ENCODE assay signal across 7 mouse cellular contexts in the genomic region with DNA sequence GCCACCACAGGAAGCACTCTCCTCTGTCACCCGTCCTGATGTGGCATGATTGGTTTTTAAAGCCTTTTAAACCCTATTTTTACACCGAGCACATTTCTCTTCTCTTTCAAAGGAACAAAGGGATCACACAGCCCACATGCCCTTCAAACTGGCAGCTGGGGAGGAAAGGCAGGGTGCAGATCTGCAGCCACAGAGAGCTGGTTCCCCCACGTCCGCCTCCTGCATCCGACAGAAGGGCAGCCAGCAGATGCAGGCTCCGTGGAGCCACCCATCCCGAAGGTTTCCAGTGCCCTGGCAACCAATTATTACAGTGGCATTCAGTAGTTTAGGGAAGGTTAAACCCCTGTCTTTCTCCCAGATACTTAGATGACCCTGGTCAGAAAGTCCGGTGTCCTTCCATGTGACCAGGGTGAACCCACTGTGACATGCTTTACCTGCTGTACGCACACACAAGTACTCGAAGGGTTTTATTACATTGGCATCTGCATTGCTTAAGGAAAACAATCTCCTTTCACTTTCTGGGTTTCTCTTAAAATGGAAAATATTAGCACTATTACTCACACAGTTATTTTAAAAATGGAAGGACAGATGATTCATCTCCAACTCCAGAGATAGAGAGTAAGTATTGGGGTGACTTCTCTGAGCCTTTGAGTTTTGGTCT.
DNase-seq lines count a peak whose midpoint lies in the region; ATAC-seq and TF ChIP-seq lines count a peak whose summit lies in the region.

No protein-coding gene starts in this region.

- H3K9me3 ChIP-seq in lung, embryonic 14.5 days (ENCODE audit: low read depth, low read length): no peaks in the 10 kb centered on the region
- no peaks in the 10 kb centered on the region for H3K9me3 ChIP-seq in lung, postnatal 0 days (ENCODE audit: low read length)
- H3K9me3 ChIP-seq in forebrain, postnatal 0 days (ENCODE audit: low read length): no peaks in the 10 kb centered on the region
- no peaks in the 10 kb centered on the region for H3K9me3 ChIP-seq in stomach, postnatal 0 days (ENCODE audit: control insufficient read depth, low read length)

- peak overlapping the region; percentile 31; the same call in 1 of the 2 replicates for H3K4me2 ChIP-seq in lung, embryonic 14.5 days
- H3K4me2 ChIP-seq in lung, postnatal 0 days (replicated peaks; ENCODE audit: low read depth, low read length): no peak overlapping the region
- no peak overlapping the region for H3K4me2 ChIP-seq in forebrain, postnatal 0 days (ENCODE audit: low read depth)
- H3K4me2 ChIP-seq in stomach, postnatal 0 days (replicated peaks; ENCODE audit: low read depth): no peak overlapping the region

- TF ChIP-seq EP300 in lung, postnatal 0 days (IDR thresholded peaks at IDR 0.05): no peak
- no peak for TF ChIP-seq EP300 in stomach, postnatal 0 days (optimal IDR thresholded peaks at IDR 0.05)

- no peaks in the 10 kb centered on the region for H3K27me3 ChIP-seq in lung, embryonic 14.5 days (ENCODE audit: insufficient read depth, low read length)
- no peaks in the 10 kb centered on the region for H3K27me3 ChIP-seq in lung, postnatal 0 days (replicated peaks; ENCODE audit: insufficient read depth, low read length)
- no peaks in the 10 kb centered on the region for H3K27me3 ChIP-seq in forebrain, postnatal 0 days (ENCODE audit: insufficient read depth, low read length)
- H3K27me3 ChIP-seq in thymus, adult 2 months (ENCODE audit: control insufficient read depth, insufficient read depth, low read length): no peaks in the 10 kb centered on the region
- H3K27me3 ChIP-seq in stomach, postnatal 0 days (ENCODE audit: control insufficient read depth, insufficient read depth, low read length): no peaks in the 10 kb centered on the region

- TF ChIP-seq CTCF in lung, embryonic 14.5 days (IDR thresholded peaks at IDR 0.05; ENCODE audit: low read depth): no peak
- no peak for TF ChIP-seq CTCF in lung, postnatal 0 days (IDR thresholded peaks at IDR 0.05)
- TF ChIP-seq CTCF in forebrain, postnatal 0 days (IDR thresholded peaks at IDR 0.05; ENCODE audit: low read depth): no peak
- no peak for TF ChIP-seq CTCF in thymus, adult 2 months (IDR thresholded peaks at IDR 0.05; ENCODE audit: borderline replicate concordance, control insufficient read depth, extremely low read depth, insufficient read depth, low read length, poor library complexity)
- no peak for TF ChIP-seq CTCF in stomach, postnatal 0 days (IDR thresholded peaks at IDR 0.05; ENCODE audit: low read depth)

- no peak for DNase-seq in lung, embryonic 14.5 days
- no peak for DNase-seq in lung, postnatal 0 days (ENCODE audit: low spot score)
- DNase-seq in adrenal gland, postnatal 10 days: peak; percentile 45
- DNase-seq in forebrain, postnatal 0 days: no peak
- peak; percentile 66 for DNase-seq in thymus, adult 2 months
- DNase-seq in stomach, postnatal 0 days (ENCODE audit: low spot score): no peak
- DNase-seq in urinary bladder, postnatal 25 days (ENCODE audit: low spot score): no peak

- H3K27ac ChIP-seq in lung, embryonic 14.5 days (ENCODE audit: low read depth): peak overlapping the region; percentile 64
- H3K27ac ChIP-seq in lung, postnatal 0 days (ENCODE audit: low read length): no peak overlapping the region
- peak overlapping the region; percentile 54; the same call in 1 of the 2 replicates for H3K27ac ChIP-seq in forebrain, postnatal 0 days (ENCODE audit: low read depth, low read length)
- no peak overlapping the region for H3K27ac ChIP-seq in thymus, adult 2 months (ENCODE audit: control insufficient read depth, insufficient read depth, low read length)
- no peak overlapping the region for H3K27ac ChIP-seq in stomach, postnatal 0 days (replicated peaks)

- no peak for TF ChIP-seq POLR2A in thymus, adult 2 months (IDR thresholded peaks at IDR 0.05; ENCODE audit: control insufficient read depth, extremely low read depth, insufficient read depth, low read length, poor library complexity)

- no peak for ATAC-seq in lung, embryonic 14.5 days (ENCODE audit: insufficient read depth)
- ATAC-seq in lung, postnatal 0 days: no peak
- ATAC-seq in forebrain, postnatal 0 days: peak; percentile 60; the same call in 1 of the 2 replicates
- no peak for ATAC-seq in stomach, postnatal 0 days (ENCODE audit: low FRiP score, low TSS enrichment)

- peaks cover 20% of the 10 kb centered on the region for H3K4me1 ChIP-seq in lung, embryonic 14.5 days (ENCODE audit: insufficient read depth)
- peaks cover 16% of the 10 kb centered on the region for H3K4me1 ChIP-seq in lung, postnatal 0 days (ENCODE audit: insufficient read depth, low read depth, low read length)
- peaks cover 11% of the 10 kb centered on the region for H3K4me1 ChIP-seq in forebrain, postnatal 0 days (ENCODE audit: insufficient read depth)
- H3K4me1 ChIP-seq in thymus, adult 2 months (replicated peaks; ENCODE audit: control insufficient read depth, insufficient read depth, low read length): peaks cover 19% of the 10 kb centered on the region
- H3K4me1 ChIP-seq in stomach, postnatal 0 days (replicated peaks; ENCODE audit: control insufficient read depth, insufficient read depth): no peaks in the 10 kb centered on the region

- no peak overlapping the region for H3K4me3 ChIP-seq in lung, embryonic 14.5 days (ENCODE audit: low read depth, low read length)
- no peak overlapping the region for H3K4me3 ChIP-seq in lung, postnatal 0 days (ENCODE audit: low read depth, low read length)
- H3K4me3 ChIP-seq in forebrain, postnatal 0 days (ENCODE audit: low read depth, low read length): no peak overlapping the region
- H3K4me3 ChIP-seq in thymus, adult 2 months (ENCODE audit: control insufficient read depth, insufficient read depth, low read length): no peak overlapping the region
- H3K4me3 ChIP-seq in stomach, postnatal 0 days (ENCODE audit: low read depth, low read length): no peak overlapping the region

- no peak overlapping the region for H3K9ac ChIP-seq in lung, embryonic 14.5 days
- no peak overlapping the region for H3K9ac ChIP-seq in lung, postnatal 0 days (replicated peaks; ENCODE audit: low read depth)
- H3K9ac ChIP-seq in forebrain, postnatal 0 days: 0 out of 2 replicates have a peak overlapping the region, but pooled peaks have one; percentile 23
- H3K9ac ChIP-seq in stomach, postnatal 0 days (ENCODE audit: low read length): no peak overlapping the region

- WGBS in lung, embryonic 14.5 days: 39% methylated on average over 10 of the region's 10 CpGs
- 46% methylated on average over 10 of the region's 10 CpGs for WGBS in lung, postnatal 0 days
- 30% methylated on average over 10 of the region's 10 CpGs for WGBS in forebrain, postnatal 0 days
- WGBS in thymus, adult 2 months: 14% methylated on average over 10 of the region's 10 CpGs
- WGBS in stomach, postnatal 0 days: 40% methylated on average over 10 of the region's 10 CpGs

- no peaks in the 10 kb centered on the region for H3K36me3 ChIP-seq in lung, embryonic 14.5 days (ENCODE audit: insufficient read depth)
- H3K36me3 ChIP-seq in lung, postnatal 0 days (ENCODE audit: insufficient read depth, low read length): no peaks in the 10 kb centered on the region
- H3K36me3 ChIP-seq in forebrain, postnatal 0 days (ENCODE audit: insufficient read depth): no peaks in the 10 kb centered on the region
- no peaks in the 10 kb centered on the region for H3K36me3 ChIP-seq in thymus, adult 2 months (ENCODE audit: control insufficient read depth, insufficient read depth, low read length)
- H3K36me3 ChIP-seq in stomach, postnatal 0 days (ENCODE audit: control insufficient read depth, insufficient read depth, low read length): no peaks in the 10 kb centered on the region

Comparison
In these comparisons a context has a peak if more than half of its experiments do, and no peak if none do; other contexts are left out.
1. H3K27ac ChIP-seq: peak in lung, embryonic 14.5 days (single experiment) and forebrain, postnatal 0 days (single experiment); none in lung, postnatal 0 days (single experiment), thymus, adult 2 months (single experiment) and stomach, postnatal 0 days (single experiment).
2. DNase-seq: peak in adrenal gland, postnatal 10 days (single experiment) and thymus, adult 2 months (single experiment); none in lung, embryonic 14.5 days (single experiment), lung, postnatal 0 days (single experiment), forebrain, postnatal 0 days (single experiment), stomach, postnatal 0 days (single experiment) and urinary bladder, postnatal 25 days (single experiment).